2 mouse cellular contexts compared by ENCODE assay signal in the genomic region with DNA sequence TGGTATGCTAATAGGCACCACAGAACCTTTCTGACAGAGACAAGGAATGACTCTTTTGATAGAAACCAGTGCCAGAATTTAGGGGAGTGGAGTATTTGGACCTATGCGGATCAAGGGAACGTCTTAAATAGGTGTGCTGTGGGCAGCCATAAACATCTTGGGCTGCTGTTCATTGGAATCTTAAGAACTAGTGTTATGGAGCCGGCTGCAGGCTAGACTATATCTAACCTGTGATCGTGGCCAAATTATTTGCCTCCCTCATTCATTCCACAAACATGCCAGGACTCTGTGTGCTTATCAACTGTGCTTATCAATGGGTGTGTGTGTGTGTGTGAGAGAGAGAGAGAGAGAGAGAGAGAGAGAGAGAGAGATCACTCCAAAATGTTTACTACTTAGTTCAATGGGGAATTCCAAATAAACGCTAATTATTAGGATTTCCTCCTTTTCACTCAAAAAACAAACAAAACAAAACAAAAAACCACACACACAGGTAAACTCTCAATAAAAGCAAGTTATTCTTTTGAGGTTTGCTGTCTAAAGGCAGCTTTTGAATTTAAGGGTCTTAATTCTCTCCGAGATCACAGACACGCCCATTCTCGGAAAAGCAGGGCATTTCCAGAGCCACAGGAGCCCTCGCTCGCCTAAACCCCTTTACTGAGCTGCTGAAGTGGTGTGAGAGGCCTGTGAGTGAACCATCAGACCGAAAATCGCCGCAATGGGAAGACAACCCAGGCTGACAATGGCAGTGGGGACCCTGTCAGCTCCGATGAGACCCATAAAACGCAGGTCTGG.
TF ChIP-seq lines count a peak whose summit lies in the region.

No protein-coding gene starts in this region.

TF ChIP-seq in C2C12, 6 proteins besides CTCF, POLR2A, EP300 and RAD21 (continued from another document):
- TF ChIP-seq FOSL1 (IDR thresholded peaks at IDR 0.05; ENCODE audit: insufficient read depth, low read length, poor library complexity, severe bottlenecking), result no peak
- no peak for TF ChIP-seq USF1 (IDR thresholded peaks at IDR 0.05; ENCODE audit: low read depth)
- TF ChIP-seq MAX (IDR thresholded peaks at IDR 0.05), result no peak
- TF ChIP-seq MYOG (IDR thresholded peaks at IDR 0.05; ENCODE audit: control insufficient read depth, extremely low read depth, insufficient read length), result no peak

TF ChIP-seq in CH12.LX, 34 proteins besides CTCF, POLR2A, EP300 and RAD21 (continued from another document):
- TF ChIP-seq MAZ (IDR thresholded peaks at IDR 0.05; ENCODE audit: low read depth, low read length), result 0 out of 2 replicates have a peak, but pooled peaks have one; percentile 4
- no peak for TF ChIP-seq ELF1 (IDR thresholded peaks at IDR 0.05; ENCODE audit: low read depth, low read length)
- TF ChIP-seq RCOR1 (conservative IDR thresholded peaks at IDR 0.05; ENCODE audit: low read depth, low read length), result 0 out of 2 replicates have a peak, but pooled peaks have one; percentile 30
- TF ChIP-seq MAFK (IDR thresholded peaks at IDR 0.05; ENCODE audit: insufficient replicate concordance, low read length), result no peak
- no peak for TF ChIP-seq UBTF (IDR thresholded peaks at IDR 0.05; ENCODE audit: low read depth, low read length)
- no peak for TF ChIP-seq MEF2A (IDR thresholded peaks at IDR 0.05; ENCODE audit: borderline replicate concordance, low read depth, low read length)
- no peak; the same call in 1 of the 2 replicates for TF ChIP-seq NELFE (IDR thresholded peaks at IDR 0.05; ENCODE audit: low read depth, low read length)
